Mouse (Mus musculus): Measurements from ENCODE around the gene Heg1. TPM values are rescaled to one million over a fixed set of nuclear protein-coding genes. Genes with fewer than 3 reads are reported as not detected.

Gene Heg1
- total RNA-seq, 2 experiments from 2014 or later: 46.0 to 47.0 TPM

DNA sequence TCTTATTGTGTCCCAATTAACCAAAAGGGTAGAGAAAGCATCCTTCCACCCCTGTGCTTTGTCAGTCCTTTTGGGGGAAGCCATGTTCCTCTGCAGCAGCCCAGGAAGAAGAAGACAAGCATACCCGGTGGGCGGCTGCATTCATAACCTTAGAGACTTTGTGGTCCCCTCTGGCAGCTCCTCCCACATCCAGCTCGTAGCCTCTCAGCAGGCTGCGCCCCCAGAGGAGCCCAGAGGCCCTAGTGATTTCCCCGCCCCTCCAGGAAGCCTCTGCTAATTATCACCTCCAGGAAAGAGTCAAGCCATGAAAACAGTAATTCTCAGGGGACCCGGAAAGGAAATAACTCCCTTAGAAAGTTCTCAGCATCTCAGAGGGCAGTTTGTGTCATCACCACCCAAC lies 21.1 kb downstream of the Heg1 start:
- DNase-seq: peak; percentile 55

DNA sequence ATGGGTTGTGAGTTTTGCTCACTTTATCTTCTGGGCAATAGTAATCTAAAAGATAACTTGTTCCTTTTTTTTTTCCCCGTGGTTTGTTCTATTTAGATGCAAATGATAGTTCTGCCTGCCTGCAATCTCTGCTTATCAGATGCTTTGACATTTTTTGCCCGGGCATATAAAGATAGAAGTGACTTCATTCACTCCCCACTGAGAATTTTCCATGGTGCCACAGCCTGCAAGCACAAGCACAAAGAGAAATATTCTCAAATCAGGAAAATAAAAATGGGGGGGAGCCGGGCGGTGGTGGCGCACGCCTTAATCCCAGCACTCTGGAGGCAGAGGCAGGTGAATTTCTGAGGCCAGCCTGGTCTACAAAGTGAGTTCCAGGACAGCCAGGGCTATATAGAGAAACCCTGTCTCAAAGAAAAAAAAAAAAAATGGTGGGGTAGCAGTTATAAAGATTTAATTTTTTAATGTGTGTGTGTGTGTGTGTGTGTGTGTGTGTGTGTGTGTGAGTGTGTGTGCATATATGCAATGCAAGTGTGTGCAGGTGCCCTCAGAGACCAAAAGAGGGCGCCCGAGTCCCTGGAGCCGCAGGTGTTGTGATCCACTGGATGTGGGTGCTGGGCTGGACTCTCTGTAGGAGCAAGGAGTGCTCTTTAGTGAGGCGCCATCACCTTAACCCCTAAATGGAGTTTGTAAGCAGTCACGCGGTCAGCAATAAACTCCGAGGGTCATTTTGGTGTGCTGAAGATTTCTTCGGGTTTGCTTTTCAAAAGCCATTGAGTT lies 22.1 kb downstream of the Heg1 start:
- DNase-seq: no peak

DNA sequence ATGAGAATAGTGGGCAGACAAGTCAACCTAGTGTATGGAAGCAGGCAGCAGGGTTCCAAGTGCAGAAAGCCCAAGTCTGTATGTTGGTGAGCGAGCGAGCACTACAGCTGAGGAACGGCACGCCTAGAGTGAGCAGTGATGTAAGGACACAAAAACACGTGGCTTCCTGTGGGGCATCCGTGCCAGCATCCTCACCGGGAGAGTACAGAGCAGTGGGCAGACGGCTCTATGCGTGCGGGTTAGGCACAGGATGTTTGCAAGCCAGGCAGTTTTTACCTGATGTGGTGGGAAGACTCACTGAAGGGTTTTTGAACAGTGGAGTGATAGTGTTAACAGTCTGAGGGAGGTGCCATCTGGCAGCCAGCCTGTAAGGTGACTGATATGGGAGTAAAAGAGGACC lies 23.9 kb downstream of the Heg1 start:
- no peak for DNase-seq

DNA sequence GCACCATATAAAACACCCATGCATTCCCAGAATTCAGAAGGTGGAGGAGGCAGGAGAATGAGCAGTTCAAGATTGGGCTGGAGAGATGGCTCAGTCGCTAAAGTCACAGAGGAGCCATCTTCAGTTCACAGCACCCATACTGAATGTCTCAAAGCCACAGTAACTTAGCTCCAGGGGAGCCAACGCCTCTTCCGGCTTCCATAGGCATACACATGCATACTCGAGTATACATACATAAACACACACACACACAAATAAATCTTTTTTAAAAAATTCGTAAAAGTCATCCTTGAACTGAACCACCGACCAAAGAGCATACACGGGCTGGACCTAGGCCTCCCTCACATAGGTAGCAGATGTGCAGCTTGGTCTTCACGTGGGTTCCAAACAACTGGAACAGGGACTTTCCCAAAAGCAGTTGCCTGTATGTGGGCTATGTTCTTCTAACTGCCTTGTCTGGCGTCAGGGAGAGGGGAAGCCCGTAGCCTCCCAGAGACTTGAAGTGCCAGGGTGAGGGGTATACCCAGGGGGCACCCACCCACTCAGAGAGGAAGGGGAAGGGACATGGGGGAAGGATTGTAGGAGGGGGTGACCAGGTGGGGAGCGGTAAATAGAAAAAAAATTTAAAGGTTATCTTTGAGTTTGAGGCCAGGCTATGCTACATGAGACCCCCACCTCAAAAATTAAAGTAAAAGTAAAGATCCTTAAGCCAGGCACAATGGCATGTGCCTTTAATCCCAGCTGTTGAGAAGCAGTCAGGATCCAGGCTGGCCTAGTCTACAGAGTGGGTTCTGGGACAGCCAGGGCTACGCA lies 24.6 kb downstream of the Heg1 start:
- no peak for DNase-seq

DNA sequence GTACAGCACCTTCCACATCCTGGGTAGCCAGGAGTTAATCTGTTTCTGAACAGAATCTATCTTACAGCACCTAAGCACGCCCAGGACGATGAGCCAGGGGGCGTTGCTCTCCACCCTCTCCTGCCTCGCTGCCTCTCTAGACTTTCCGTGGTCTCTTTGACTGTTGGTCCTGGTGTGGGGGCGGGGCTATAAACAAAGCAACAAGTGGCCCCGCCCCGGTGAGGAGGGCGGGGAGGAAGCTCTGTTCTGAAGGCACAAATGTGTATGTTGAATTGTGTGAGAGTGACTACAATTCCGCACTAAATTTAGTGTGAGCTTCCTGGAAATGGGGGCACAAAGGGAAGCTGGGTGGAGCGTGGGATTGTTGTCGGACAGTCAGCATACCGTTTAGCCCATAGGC lies 30.1 kb downstream of the Heg1 start:
- DNase-seq: peak; percentile 50

DNA sequence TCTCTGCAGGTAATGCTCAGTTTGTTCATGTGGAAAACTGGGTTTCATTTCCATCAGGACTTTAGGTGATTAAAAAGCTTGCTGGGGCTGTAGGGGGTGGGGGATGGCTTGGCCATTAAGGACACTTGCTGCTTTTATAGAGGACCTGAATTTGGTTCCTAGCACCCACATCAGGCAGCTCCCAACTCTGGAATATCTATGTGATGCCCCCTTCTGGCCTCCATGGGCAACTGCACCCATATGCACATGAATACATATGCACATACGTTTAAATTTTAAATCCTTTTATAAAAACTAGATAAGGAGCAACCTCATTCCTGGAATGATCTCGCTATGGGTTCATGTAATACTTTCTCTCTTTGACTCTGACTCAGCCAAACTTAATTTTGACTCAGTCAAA lies 39.1 kb downstream of the Heg1 start:
- DNase-seq: no peak

DNA sequence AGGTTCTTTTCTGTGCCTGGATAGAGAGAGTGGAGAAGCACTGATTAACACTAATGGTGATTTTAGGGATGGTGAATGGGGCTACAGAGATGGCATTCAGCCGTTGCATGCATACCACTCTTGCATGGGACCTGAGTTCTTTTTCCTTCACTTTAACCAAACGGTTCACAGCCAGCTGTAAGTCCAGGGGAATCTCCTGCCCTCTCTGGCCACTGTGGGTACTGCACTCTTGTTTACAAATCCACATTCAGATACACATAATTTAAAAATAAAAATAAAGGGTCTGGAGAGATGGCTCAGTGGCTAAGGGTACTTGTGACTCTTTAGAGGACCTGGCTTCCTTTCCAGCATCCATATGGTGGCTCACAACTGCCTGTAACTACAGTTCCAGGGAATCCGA lies 39.8 kb downstream of the Heg1 start:
- no peak for DNase-seq

DNA sequence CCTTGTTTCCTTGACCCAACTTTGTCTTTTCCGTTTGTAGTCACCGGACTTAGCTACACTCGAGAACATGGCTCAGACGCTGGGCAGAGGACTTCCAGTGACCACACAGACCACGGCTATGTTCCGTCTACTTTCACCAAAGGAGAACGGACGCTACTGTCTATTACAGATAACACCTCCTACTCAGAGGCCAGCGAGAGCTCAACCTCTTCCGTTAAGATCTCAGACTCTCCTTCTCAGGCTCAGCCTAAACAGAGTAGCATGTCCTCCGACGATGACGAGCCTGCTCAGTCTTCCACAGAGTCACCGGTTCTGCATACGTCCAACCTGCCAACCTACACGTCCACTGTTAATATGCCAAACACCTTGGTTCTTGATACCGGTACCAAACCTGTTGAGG lies 42.1 kb downstream of the Heg1 start:
- no peak for DNase-seq

DNA sequence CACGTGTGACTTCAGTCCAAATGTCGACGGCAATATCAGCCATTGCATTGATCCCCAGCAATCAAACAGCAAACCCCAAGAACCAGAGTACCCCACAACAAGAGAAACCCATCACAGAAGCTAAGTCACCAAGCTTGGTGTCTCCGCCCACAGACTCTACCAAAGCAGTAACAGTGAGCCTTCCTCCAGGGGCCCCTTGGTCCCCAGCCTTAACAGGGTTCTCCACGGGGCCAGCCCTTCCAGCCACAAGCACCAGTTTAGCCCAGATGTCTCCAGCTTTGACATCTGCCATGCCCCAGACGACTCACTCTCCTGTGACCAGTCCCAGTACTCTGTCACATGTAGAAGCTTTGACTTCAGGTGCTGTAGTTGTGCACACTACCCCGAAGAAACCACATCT lies 42.7 kb downstream of the Heg1 start:
- no peak for DNase-seq

DNA sequence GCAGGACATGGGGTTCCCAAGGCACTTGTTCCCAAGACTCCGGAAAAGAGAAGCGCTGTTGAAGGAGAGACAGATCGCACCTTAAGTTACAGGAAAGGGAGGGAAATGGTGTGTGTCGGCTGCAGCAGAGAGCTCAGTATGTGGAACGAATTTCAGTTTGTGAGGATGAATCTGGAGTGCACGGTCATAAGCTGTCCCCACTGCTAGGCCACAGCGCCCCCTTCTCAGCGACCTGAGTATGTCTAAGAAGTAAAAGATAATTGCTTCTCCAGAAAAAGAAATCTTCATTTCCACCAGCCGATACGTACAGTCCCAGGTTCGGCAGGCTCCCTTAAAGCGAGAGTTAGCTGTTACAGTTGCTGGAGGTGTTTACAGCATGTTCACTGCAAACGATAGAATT lies 44.3 kb downstream of the Heg1 start:
- DNase-seq: no peak

DNA sequence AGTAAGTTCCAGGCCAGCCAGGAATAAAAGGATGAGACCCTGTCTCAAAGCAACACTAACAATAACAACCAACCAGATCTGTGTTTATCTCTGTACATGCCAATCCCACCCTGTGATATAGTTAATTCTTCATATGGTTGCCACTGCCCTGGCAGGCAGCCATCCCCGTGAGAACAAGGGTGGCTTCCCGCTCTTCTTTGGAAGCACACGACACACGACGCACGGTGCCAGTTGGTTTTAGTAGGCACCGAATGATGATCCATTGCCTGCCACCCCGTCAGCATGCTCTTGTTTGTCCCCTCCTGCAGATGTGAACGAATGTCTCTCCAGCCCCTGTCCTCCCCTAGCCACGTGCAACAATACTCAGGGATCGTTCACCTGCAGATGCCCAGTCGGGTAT lies 47.1 kb downstream of the Heg1 start:
- DNase-seq: no peak

DNA sequence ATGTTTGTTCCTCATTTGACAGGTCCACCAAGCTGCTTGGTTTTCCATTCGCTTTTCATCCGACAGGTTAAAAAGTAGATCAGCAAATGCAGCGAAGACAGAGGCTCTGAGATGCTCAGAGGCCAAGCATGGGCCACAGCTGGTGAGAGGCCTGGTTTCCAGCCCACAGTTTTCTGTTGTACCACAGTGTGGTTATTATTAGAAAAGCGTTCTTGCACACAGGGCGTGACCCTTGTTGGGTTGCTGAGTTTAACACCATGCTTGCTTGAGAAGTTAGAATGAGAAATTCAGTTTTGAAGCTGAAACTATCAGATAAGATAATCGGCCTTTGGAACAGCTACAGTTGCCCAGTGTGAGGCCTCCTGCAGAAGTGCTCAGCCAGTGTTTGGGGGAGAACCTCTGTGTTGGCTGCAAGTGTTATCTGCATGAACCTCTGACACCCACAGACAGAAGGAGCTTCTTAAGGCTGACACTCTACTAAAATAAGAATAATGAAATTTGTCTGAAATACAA lies 48.1 kb downstream of the Heg1 start:
- DNase-seq: no peak

DNA sequence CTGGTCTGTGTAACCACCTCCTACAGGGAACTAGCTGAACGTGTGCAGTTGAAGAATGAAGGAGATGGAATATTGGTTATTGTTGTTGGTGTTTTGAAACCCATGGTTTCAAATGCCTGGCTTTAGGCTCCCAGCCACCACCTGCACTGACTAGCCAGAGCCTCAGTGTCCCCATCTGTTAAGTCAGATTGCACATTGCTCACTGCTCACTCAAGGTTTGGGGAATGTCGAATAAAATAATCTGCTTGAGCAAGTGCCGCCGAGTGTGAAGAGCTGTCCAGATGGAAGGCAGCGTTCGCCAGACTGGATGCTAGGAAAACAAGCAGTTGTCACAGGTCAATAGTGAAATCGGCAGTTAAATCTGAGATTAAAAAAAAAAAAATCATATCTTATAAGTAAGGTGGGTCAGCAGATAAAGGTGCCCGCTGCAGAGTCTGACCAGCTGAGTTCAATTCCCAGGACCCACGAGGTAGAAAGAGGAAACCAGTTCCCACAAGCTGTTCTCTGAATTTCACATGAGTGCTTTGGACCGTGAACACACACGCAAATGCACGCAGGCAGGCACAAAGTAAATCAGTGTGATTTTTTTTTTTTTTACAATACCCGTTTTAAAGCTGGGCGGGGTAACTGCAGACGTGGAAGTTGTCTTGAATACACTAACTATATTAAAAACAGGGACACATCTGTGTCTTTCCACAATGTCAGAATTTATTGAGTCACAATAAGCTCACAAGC lies 48.8 kb downstream of the Heg1 start:
- no peak for DNase-seq

DNA sequence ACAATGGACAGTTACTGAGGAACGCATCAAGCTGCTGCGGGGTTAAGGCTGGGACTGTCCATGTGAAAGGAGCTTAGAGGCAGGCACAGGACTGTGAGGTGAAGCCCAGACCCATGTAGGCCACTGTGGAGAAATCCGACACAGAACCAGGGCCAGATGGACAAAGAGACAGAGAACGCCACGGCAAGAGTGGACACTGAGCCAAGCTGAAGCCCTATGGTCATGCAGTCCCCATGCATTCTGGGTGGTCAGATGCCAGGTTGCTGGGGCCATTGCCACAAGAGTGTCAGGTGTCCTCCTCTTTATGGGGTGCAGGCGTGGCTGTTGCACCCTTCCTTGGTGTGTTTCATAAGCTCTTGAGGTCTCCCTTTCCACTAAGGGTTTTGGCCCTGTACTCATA lies 49.7 kb downstream of the Heg1 start:
- no peak for DNase-seq

DNA sequence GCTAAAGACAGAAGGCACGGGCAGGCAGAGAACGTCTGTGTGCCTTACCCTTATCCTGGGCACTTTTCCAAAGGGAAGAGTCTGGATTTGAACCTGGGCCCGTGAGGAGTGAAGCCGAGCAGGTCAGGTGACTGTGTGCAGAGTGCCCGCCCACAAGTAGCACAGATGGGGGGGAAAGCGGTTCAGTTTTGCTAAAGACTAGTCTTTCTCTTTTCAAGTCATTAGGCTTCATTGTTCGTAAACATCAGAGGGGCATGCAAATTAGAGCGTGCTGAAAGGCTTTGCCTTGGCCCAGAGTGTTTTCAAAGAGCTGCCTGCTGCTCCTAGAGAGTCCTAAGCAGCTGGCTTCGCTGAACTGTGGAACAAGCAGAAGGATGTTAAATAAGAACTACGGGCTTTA lies 50.4 kb downstream of the Heg1 start:
- no peak for DNase-seq

DNA sequence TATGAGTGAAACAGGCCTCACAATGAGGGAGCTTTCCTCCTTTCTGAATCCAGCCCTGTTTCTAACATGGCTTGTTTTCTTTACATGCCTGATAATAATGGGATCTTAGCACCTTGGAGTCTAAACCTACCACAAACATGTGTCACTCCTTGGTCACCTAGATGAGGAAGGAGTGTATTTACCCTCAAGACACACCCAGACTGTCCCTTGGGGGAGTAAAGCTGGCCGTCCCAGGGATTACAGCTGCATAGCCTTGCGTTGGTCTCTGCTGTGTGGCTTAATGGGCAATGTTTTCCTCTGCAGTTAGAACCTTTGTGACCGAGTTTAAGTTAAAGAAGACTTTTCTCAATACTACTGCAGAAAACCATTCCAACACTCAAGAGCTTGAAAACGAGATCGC lies 51.1 kb downstream of the Heg1 start:
- DNase-seq: no peak

DNA sequence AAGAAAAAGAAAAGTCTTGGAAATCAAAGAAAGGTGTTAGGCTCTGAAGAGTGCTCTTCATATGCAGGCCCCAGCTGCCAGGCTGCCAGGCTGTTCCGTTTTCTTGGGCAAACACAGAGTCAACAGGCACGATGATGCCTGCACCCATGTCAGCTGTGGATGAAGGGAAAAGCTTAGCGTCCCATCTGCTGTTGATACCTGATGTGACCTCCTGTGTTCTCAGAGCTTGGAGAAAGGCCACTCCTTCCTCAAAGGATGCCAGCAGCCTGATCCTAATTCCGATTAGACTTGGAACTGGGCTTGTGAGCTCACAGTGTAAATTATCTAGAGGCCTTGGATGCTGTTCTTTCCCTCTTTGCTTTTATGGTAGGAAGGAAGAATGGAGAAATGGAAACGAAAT lies 51.6 kb downstream of the Heg1 start:
- no peak for DNase-seq

DNA sequence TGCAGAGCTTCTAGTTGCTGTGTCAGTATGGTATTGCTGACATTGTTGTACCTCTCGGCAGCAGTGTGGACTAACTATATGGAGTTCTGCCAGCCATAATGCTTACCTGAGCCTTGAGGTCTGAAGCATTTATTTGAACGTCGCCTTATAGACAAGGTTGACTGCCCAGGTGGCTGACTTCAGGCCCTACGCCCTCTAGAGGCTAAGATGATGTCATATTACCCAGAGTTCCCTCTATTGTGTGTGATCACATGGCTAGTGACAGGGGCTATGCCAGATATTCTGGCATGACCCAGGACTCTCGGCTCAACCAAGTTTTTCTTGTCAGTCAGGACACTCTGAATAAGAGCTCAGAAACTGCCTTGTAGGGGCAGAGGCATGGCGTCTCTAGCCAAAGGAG lies 52.6 kb downstream of the Heg1 start:
- no peak for DNase-seq

DNA sequence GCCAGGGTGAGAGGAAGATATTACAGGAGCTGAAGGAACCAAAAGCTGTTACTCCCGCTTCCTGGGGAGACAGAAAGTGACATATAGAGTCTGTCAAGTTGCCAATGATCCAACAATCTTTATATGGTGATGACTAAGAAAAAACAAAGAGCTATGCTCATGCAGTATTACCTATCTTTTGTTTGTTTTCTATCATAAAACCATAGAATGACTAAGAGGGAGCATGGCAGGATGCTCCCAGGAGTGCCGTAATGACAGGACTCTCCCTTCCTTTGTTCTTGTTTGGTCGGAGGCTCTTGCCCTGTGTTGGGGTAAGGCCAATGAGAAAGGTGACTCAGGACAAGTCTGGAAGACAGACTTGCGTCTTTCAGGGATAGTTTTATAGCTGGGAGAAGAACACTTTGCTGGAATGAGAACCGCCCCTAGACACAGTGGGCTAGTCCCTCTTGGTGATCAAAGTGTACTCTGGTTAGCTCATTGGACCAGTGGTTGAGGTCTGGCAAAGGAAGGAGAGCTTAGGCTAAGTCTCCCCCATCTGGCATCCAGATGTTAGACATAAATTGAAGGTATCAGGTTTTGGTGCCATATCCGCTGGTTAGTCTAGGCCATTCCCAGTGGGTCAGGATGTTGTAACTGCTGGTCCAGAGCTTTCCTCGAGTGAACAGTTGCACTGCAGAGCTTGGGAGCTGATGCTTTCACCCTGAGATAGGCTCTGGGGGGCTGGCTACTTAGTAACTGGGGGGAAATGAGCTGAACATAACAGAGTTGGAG lies 55.0 kb downstream of the Heg1 start:
- DNase-seq: peak; percentile 21

DNA sequence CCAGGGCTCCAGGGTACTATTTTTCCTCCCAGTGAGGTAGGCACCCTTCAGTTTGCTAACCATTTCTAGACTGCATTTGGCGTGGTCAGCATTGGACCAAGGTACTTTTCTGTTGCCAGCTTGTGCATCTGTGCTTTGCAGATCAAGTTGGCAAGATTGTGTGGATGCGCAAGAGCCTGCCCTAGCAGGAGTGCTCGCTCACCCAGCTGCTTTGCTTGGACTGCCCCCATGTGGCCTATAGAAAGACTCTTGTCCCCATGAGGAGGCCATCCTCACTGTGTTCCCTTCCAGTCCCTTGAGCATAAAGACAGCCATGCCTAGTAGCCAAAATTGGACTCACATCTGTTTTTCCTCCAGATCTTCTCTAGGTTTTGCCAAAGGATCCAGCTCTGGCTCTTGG lies 55.6 kb downstream of the Heg1 start:
- peak; percentile 38 for DNase-seq

DNA sequence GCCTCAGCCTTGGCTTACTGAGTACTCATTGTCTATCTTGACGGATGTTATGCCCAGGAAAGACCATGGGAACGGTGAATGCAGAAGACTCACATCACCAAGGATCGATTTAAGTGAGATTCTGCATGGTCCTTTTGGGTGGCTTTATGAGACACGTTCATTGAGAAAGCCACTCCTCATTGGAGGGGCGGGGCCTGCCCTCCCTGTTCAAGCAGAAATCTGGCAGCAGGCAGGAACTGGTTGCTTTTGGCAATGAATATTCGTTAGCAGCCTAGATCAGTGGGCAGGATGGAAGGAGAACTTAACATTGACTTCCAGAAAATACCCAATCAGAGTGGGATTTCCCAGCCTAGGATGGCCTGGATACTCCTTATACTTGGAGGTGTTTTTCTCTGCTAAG lies 56.2 kb downstream of the Heg1 start:
- no peak for DNase-seq

DNA sequence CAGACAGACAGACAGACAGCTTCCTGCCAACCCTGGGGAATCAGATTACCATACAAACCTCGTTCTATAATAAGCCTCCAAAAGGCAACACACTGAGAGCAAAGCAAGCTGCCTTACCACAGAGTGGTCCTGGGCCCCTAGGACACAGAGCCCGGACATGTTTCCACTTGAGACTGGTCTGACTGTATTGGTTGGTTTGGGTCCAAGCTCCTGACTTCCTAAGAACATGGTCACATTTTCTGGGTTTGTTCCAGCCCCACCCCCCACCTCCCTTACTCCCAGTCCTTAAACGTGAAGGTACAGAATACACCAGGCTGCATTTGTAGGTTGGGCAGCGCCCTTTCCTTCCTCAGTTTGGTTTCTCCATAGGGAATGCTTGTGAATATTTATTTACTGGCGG lies 57.6 kb downstream of the Heg1 start:
- no peak for DNase-seq

All from gastrocnemius, postnatal 25 days (tissue).